Mouse (Mus musculus): ENCODE results near the gene Usp7.

DNA sequence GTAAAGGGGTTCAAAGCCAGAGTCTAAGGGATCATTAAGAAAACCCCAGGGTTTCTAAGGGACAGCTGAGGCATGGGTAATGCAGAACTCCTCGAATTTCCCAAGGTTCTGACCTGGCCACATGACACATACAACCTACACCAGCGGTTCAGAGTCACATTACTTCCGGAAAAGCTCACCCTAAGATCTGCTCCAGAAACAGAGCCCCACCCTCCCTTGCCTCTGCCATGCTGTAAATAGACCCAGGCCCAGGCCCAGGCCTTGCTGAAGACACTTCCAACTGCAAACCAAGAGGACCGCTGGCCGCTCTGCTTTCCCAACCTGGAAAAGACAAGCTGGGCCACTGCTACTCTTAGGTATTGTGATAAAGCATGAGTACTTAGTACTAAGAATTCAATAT lies 77.3 kb downstream of the Usp7 start:
- no peak for TF ChIP-seq POLR2A (IDR thresholded peaks at IDR 0.05; ENCODE audit: control insufficient read depth in 1 of 2, insufficient read depth in 1 of 2, low read depth in 1 of 2, low read length in 2 of 2, poor library complexity in 1 of 2)
- TF ChIP-seq ZNF384 (IDR thresholded peaks at IDR 0.05; ENCODE audit: low read depth, low read length) = no peak
- no peak for TF ChIP-seq ZMIZ1 (IDR thresholded peaks at IDR 0.05; ENCODE audit: low read depth, low read length)
- TF ChIP-seq NELFE (IDR thresholded peaks at IDR 0.05; ENCODE audit: low read depth, low read length) = no peak
- TF ChIP-seq CTCF (IDR thresholded peaks at IDR 0.05 in 2 of 3, conservative IDR thresholded peaks at IDR 0.05 in 1 of 3; ENCODE audit: control insufficient read depth in 1 of 3, insufficient read depth in 1 of 3, low read depth in 2 of 3, low read length in 3 of 3, poor library complexity in 1 of 3, severe bottlenecking in 1 of 3) = no peak
- no peak for TF ChIP-seq MAZ (IDR thresholded peaks at IDR 0.05; ENCODE audit: low read depth, low read length)
- no peak for TF ChIP-seq ZKSCAN1 (IDR thresholded peaks at IDR 0.05; ENCODE audit: low read depth, low read length)
- TF ChIP-seq POLR2AphosphoS2 (IDR thresholded peaks at IDR 0.05; ENCODE audit: low read length) = no peak
- TF ChIP-seq EP300 (IDR thresholded peaks at IDR 0.05; ENCODE audit: low read depth in 1 of 2, low read length in 2 of 2) = no peak
- no peak for TF ChIP-seq USF2 (IDR thresholded peaks at IDR 0.05; ENCODE audit: borderline replicate concordance in 1 of 2, insufficient read depth in 1 of 2, low read depth in 1 of 2, low read length in 2 of 2)

Measured in MEL (cell line).